Mouse (Mus musculus) ZHBTc4 (cell line): ENCODE measurements at regions not wholly inside any gene's neighbourhood (a gene's known extent, or its start where the extent isn't known, plus 50 kb on each side); places are given as distances from the start of the nearest gene placed in this dataset.

Experiments
- DNase-seq: peaks from one replicate; pipeline ENCODE4 v3.0.0-alpha.2; 2011; ENCODE audit warnings: low read depth, low spot score

DNA sequence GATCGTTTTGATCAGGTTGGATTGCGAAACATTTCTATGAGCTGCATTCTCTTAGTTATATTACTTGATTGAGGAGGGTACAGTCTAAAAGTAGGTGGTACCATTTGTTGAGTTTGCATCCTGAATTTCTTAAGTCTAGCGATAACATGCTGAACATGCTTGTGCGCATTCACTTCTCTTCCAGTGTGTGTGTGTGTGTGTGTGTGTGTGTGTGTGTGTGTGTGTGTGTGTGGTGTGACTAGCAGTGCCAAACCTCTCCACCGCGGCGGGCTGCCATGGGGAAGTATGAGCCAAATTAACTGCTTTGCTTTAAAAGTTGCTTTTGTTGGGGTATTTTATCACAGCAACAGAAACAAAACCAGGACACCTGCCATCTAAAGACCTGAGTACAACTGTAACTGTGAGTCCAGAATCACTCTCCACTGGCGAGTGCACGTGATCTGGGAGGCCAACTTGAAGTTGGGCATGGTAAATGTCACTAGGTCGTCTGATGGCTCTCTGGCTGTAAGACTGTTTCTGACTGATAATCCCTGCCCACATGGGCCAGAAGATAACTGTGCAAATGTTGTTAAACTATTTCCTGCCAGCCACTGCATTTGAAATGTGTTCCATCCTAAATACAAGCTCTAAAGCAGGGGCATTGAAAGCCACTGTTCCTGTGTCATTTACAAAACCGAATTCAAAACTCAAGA lies 273.3 kb upstream of the Ppargc1a start:
- no peak for DNase-seq

DNA sequence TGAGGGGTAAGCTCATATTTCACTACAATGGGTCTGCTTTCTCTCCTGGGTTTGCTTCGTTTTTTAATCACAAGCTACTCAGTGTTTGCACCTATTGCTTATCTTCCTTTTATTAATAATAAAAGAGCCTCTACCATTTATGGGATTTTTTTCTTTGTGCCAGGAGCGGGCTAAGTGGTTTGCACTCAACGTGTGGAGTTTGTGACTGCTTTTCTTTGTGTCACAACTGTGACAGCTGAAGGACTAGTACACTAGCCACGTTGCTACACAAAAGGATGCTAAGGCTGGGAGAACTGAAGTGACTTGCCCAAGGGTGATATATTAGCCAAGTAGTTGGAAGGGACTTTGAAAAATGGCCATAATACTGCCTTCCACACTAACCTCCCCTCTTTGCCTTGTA lies 271.8 kb upstream of the Ppargc1a start:
- no peak for DNase-seq

DNA sequence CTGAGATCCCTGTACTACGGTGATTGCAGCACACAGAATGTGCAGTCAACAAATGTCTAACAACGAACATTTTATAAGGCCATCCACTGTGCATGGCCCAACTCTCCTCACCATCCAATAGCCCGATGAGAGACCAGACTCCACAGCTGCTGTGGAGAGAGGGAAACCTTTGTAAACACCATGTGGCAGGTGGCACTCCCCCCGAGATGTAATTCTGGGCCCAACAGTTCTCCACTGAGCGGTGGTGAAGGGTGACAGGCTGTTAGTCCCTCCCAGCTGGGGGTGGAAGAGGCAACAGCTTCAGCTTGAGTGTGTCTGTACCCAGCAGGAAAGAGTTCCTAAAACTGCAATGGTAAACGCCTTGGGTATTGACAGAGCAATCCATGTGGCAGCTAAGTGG lies 263.0 kb upstream of the Ppargc1a start:
- no peak for DNase-seq

DNA sequence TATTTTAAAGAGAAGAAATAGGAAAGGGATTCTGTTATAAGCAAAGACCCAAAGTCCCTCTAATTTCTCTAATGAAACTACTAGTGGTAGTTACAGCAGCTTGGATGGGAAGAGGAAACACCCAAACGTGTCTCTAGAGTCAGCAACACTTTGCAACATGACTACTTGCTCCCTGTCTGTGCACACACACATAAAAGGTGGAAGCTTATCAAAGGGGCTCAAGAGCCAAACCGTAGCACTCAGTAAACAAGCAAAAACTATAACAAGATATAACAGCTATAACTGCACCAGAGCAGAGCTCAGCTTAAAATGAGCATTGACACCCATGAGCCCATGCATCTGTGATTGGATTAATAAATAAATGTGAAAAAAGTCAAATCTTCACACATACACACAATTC lies 262.5 kb upstream of the Ppargc1a start:
- DNase-seq, result no peak

DNA sequence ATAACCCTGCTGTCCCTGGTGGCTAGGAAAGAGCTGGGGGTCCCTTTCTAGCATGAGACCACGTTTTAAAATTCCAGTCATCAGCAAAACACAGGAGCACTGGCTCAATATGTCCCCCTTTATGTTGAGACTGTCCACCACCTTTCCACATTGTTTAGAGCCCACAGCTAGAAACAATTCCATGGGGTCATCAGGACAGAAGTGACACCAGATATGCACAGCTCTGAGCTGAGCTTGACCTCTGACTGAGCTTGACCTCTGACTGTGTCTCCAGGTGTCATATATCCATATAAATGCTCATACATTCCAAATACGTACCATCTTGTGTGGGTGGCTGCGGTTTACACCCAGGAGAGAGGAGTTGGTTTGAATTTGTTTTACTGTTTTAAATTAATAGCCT lies 262.1 kb upstream of the Ppargc1a start:
- DNase-seq, result no peak

DNA sequence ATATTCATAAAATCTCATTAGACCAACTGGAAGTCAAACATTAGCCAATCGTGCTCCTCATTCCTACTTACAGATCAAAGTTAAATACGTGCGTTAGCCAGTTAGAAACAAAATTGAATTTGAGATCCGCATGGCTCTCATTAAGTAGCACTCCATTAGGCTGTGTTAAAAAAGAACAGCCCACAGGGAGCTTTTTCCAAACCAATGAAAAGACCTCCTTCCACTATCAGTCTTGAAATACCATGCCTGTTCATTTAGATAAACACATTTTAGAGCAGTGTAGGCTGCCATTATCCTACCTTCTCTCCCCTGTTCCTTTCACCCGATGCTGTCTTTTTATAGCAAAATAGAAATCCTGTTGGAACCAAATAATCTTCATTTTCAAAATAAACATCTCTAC lies 261.5 kb upstream of the Ppargc1a start:
- no peak for DNase-seq

DNA sequence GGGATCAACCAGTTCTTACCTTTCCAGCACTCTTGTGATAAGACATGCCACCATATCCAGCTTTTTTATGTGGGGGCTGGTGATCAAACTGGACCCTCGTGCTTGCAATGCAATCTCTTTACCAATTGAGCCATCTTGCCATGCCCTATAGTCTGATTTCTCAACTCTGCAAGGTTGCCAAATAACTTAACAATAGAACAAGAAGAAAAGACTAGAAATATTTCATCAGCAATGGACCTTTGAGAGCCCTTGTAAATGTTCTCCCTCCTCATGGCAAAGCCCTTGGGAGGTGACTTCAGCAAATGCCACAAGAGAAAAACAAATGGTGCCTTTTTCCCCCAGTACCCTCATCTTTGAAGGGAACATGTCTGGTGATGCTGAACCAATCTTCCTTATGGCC lies 258.7 kb upstream of the Ppargc1a start:
- no peak for DNase-seq

DNA sequence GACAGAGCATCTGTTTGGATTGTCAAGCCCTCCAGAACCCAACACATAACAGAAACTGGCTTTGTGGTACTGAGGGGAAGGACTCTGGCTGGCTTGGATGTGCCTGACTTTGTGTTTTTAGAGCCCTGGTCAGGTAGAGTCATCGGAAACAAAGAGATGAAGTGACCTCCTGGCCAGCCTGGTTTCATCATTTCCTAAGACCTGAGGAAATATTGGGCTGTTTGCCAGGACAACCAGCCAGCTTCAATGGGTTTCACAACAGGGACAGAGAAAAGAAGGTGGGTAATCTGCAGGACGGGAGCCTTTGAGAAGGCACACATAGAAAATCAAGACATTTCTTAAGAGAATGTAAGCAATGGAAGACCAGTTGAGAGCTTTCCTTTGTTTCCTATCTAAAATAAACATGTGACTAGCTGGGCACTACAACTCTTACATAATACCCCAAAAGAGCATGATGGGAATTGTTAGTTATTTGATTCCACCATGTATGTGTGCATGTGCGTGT lies 258.1 kb upstream of the Ppargc1a start:
- DNase-seq, result no peak

DNA sequence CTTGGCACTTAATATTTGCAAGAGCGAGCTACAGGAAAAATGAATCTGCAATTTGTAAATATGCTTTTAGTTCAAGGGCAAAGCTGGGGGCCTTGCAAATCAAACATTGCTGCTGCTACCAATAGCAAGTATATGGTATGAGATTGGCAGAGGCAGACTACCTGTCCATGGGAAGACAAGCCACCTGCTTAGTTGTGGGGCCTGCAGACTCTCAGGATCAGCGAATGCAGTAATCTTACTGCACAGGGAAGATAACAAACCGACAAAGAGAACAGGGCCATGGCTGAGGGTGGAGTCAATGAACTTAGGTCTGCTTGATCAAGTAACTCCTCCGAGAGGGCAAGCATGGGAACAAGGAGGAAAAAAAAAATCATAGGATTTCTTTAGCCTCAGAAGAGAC lies 257.2 kb upstream of the Ppargc1a start:
- no peak for DNase-seq

DNA sequence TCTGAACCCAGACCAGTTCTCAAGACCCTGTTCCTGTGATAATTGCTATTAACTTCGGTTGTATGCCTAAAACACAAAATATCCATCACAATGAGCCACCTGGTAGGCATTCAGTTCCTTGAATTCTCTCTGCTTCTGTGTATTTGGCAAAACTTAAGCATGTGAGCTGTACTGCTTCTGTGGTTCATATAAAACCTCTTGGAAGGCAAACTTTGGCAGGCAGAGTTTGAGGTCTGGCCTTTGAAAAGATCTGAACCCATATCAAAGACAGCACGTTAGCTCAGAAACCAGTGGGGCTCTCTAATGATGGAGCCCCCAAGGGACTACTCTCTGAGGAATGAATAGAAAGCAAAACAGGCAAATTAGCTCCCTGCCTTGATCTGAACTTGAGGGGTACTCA lies 256.1 kb upstream of the Ppargc1a start:
- no peak for DNase-seq

DNA sequence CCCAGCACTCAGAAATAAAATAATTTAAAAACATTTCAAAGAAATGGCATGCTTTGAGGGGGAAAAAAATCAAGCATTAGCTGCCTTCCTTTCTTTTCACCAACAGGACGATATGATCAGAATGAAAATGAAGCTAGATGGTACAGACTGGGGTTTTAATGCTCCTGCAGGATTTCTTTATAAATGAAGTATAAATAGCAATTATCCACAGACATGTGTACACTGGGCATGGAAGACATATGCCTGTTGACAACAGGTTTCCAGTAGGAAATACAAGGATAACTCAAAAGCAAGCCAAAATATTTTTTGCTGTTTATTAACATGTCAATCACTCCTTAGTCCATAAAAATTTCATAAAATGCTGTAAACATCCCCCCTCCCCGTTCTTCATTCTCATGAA lies 248.7 kb upstream of the Ppargc1a start:
- DNase-seq, result no peak

DNA sequence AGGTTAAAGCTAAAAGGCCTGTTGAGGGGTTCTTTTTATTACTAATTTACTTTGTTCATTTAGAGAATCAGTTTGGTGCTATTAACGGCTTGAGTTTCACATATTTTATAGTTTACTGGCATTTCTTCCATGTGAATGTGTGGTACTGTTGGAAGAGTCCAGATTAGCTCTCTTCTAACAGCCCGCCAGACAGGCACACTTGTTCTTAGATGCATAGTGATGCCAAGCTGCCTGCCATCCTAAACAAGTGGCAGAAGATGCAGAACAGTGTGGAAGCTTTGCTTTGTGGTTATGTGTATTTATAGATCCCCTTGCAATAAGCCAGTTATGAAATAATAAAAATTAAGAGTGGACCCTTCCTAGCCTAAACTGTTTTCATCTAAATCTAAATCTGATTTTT lies 244.2 kb upstream of the Ppargc1a start:
- no peak for DNase-seq

DNA sequence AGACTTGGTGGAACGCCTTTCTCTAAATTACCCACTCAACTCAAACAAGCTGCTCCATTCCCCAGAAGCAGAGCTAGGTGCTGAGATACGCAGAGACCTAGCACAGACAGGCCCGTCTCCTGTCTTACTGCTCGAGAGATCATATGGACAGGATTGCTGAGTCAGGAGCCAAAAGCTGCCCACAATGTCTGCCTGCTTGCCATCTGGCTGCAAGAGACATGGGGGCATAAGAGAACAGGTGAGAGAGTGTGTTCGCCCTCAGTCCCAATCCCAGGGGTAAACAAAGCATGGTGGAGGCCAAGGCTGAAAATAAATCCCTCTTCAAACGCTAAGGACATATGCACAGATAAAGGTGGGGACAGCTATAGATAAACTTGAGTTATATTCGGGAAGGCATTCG lies 234.0 kb upstream of the Ppargc1a start:
- no peak for DNase-seq

DNA sequence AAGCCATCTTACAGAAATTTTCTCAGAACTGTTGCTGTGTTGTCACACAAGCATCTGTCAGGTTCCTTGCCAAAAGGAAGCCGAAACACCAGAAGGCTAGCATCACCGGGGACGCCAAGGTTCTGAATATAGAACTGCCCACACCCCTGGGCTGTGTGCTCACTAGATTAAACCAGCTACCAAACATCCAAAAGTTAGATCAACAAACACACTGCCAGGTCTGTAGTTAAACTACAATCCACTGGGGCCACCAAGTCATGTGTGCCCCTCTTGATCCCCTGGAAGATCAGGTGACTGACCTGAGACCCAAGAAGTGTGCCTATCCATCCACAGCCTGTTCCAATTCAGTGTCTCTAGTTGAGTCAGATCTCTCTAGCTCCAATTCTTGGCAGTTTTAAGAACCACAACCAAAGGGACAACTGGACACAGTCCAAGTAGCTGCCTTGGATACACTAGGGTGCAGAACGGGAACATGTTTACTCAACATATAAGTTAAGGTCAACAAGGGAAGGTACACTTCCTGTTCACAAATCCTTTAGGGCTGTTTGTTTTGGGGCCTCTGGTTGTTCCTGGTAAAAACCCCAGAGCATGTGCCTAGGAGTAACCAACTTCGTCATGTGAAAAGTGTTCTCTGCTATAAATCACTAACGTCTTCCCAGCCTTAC lies 232.0 kb upstream of the Ppargc1a start:
- DNase-seq, result no peak

DNA sequence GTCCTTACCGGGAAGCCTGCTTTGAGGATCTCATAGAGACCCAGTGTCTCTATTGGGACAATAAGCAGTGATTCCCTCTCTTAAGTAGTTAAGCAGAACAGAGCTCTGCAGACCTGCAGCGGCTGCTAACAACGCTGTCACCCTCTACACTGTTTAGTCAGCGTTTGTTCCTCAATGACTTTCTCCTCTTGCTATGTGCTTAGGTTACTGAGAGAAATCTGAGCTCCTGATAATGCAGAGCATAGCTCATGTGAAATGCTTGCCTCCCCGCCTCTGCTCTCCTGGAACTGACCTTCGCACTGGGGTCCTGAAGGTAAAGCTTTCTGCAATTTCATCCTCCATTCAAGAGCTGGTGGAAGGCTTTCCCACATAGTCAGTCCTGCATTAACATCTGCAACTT lies 226.6 kb upstream of the Ppargc1a start:
- no peak for DNase-seq

DNA sequence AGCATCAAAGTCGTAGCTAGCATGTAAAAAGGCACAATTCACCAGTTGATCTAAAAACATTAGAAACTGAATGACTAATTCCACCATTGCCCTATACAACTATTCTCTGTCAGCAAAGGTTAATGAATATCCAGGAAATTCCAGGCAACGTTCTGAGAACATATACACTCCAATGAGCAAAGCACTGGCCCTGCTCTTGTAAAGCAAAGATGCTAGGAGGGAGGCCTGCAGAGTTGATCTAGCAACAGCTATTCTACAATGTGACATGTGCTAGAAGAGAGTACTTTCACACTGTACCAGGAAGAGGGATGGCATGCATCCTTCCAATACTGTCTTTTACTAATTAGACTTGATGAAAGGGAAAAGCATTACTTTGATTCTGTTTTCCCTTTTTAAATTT lies 225.4 kb upstream of the Ppargc1a start:
- DNase-seq, result no peak

DNA sequence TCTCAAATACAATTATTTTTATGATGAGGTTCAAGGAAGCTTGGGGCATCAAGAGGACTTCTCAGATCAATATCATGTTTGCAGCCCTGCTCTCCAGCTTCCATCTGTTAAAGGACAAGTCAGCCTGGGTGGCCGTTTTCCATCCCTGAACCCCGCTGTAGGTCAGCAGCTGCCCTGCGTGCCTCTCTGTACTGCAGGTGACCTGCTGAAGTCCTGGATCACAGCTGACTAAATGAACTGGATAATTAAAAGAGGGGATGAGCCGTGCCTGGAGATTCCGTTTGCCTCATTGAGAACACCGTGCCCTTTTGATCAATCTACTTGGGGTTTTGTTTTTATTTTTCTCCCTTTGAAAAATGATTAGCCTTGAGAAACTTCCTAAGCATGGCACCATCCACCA lies 221.2 kb upstream of the Ppargc1a start:
- DNase-seq, result no peak

DNA sequence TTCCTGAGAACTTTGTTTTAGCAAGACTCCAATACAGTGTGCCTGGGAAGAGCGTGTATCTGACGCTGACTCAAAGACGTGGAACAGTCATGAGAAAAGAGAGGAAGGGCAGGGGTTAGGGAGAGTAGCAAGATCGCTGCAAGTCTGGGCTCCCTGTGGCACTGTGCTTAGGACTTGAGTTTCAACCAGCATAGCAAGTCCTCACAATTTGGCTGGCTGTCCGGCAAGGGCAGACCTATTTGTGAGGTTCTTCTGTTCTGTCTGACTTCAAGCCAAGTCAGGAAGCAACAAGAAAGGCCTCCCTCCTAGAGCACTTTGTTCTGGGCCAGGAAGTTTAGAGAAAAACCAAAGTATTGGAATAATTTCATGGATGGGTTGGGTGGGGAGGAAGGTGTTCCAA lies 216.0 kb upstream of the Ppargc1a start:
- no peak for DNase-seq

DNA sequence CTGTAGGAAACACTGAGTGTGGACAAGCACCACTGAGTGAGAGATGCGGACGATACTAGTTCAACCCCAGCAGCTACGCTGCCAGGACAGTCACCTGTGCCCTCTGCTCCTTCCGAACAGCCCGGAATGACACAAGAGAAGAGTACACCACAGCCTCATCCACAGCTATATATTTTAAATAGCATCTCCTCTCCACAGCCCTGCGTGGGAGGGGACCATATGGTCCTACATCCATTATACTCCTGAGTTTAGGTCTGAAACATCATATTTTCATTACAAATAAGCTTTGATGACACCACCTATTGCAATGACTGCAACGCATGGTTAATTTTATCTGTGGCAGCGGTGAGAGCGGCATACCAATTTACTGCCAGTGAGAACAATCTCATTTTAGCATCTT lies 215.6 kb upstream of the Ppargc1a start:
- no peak for DNase-seq

DNA sequence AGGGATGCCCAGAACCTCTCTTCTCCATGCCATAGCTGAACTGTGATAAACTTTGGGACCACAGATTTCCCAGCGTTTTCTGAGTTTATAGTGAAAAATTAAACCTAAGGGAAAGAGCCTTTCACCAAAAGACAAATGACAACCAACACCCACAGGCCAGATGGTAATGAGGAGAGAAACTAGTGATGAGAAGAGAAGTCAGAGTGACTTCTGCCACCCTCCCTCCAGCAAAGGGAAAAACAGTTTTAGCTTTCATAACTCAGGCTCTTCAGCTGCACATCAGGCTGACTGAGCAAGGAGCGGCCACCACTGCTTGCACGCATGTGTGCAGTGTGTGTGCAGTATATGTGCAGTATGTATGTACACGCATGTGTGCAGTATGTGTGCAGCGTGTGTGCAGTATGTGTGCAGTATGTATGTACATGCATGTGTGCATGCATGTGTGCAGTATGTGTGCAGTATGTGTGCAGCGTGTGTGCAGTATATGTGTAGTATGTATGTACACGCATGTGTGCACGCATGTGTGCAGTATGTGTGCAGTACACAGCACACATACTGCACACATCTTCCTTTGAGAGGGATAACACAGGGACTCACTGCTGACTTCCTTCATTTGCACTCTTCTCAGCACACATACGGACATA lies 208.1 kb upstream of the Ppargc1a start:
- no peak for DNase-seq

DNA sequence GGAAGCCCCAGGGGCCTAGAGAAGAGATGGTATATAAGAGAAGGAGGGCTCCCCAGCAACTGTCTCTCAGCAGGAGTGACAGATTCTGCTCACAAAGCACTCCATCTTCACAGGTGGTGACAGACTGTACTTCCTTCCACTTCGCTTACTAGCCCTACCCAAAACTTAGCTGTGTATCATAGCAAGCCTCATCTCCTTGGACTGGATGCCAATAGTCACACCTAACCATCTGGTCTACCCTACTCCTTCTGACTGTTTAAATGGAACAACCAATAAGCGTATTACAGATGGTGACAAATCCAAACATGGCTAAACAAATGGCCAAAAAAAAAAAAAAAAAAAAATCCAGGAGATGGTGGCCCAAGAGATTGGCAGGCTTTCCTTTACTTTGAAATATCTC lies 204.1 kb upstream of the Ppargc1a start:
- DNase-seq, result no peak

DNA sequence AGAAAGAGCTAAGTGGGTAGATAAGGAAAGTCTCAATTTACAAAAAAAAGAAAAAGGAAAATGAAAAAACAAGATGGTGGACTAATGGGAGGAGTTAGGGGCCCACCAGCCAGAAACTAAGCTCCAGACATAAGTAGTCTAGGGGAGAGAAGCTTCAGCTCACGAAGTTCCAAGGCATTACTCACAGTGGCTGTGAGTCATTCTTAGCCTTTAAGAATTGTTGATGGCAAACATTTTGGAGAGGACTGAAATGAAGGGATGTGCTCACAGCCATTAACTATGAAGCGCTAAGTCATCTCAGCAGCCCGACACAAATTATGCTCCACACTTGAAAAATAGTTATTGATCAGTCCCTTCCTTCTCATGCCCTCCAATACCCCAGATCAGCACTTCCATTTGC lies 198.6 kb upstream of the Ppargc1a start:
- DNase-seq, result no peak

DNA sequence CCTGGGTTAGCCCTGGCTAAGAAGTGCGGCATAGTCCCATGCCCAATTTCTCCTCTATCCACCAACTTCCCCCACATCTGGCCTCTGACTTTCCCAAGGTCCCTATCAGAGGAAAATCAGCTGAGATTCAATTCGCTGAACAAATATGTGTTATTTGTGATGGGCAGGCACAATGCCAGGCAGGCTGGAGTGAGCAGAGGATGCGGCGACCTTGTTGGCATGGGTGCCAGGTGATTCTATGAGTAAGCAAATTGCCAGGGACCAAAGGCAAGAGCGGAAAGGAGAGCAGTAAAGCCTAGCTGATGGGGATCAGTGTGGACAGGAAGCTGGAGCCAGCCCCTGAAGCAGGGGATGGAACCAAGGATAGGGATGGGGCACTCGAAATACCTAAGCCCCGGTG lies 196.9 kb upstream of the Ppargc1a start:
- DNase-seq, result no peak
